Mouse (Mus musculus) lung, postnatal 36 days (tissue): ENCODE data around the gene Gabrg3.

Experiments
- DNase-seq: peaks from one replicate; pipeline ENCODE4 v3.0.0; 2022; ENCODE audit warnings: mixed read lengths

Gabrg3 gene

DNA sequence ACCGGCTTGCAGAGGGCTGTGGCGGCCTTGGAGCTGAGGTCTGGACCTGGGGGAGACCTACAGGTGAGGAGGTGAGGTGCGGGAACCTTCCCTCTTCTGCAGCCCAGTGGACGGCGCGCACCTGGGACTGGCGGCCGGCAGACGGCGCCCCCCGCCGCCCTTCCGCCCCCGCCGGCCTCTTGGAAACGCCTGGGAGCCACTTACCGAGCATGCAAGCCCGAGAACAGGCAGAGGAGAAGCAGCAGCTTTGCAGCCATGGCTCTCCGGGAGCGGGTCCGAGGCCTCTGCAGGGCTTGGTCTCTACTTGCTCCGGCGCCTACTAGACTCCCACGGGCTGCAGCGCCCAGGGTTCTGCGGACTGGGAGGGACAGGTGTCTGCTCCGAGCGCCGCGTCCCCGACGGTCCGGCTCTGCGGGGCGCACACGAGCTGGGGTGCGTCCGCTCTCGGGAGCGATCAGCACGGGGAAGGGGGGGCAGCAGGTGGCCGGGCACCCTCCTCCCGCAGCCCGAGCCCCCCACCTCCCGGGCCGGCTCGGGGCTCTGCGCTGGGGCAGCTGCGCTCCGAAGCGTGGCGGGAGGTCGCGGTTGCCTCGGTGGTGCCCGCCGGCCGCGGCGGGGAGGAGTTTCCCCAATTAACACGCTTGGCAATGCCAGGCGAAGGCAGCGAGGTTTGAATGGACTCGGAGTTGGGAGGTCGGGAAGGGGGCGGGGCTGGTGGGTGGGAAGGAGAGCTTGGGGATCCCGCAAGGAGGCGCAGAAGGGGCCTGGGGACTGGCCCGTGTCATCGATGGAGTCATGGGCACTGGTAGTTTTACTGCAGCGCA lies at the start of gene Gabrg3:
Gene Gabrg3 (minus strand): TSS at position 672 of the 824 bp plus-strand sequence.
- no peak for DNase-seq

DNA sequence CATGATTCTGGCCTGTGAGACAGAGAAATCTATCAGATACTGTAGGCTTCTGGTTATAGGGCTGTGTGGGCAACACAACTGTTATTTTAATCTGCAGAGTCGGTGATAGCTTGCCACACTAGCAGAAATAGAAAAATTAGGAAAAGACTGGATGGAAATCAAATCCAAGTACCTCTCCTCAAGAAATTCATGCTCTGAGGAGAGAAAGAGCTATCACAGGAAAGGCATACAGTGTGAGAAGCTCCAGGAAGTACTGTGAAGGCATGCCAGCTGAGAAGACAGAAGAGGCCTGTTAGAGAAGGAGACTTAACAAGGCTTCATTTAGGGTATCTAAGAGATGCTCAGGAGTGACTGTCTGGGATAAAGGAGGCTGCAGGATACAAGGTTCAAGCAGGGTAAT lies 35.7 kb upstream of the Gabrg3 start:
- DNase-seq = no peak

DNA sequence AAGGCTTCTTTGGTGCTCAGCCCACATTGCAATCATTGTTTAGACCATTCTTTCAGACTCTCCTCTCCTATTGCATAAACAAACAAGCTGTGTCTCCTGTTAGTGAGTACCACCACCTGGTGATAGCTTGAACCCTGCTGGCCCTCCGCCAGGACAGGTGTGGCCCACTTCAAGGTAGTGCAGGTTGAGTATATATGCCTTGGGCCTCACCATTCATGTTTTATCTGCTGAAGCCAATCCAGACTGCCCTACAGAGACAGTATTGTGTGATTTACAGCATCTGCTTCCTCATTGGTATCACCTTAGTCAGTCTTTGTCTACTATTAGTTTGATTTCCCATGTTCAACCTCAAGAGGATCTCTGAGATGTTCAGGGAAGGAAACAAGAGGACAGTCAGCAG lies 34.1 kb upstream of the Gabrg3 start:
- DNase-seq = no peak

DNA sequence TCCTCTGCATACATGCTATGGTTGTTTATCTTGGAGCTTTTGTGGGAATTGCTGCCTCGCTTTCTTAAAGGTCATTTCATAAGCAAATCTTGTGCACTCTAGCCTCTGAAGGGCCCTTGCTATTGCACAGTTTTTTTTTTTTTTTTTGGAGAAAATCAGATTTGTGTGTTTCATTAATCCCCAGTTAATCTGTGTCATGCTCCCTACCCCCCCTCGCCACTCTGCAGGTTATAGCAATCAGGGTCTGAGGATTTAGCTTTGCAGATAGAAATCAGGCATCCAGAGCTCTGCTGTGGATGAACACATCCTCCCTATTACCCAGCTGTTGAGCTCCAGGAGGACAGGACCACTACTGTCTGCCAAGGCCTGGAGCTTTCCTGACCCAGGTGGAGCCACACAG lies 32.4 kb upstream of the Gabrg3 start, which contains the start of gene Gabrb3:
Gene Gabrb3 (plus strand): TSS at position 301 of the 400 bp plus-strand sequence.
- no peak for DNase-seq

DNA sequence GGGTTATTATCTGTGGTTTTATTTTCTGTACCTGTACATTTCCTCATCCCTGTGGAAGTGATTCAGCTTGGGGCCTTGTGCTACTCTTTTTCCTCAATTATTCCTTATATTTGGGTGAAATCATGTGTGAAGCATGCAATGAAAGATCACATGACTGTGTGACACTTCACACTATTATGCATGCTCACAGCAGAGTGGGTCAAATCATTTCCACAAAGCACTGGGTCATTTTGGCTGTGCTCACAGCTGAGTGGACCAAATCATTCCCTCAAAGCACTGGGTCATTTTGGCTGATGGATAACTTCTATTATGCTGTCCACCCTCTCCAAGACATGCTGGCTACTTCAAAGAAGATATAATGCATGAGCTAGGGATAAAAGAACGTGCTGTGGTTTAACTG lies 25.9 kb upstream of the Gabrg3 start:
- no peak for DNase-seq

DNA sequence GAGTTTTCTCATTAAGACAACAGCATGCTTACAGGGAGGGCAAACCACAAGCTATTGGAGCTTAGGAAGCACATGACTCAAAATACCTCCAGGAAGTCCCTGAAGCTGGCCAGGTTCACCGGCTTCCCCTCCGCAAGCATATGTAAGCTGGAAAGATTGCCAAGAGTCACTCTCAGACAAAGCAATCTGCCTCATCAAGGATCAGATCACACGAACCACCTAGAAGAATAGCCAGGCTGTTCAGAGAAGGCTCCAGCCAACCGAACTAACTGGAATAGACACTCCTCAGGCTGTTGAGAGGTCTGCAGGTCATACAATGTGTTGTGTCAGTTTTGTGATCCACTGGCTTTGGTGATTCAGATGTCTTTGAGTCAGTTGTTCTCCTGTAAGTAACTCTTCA lies 24.2 kb upstream of the Gabrg3 start:
- no peak for DNase-seq

DNA sequence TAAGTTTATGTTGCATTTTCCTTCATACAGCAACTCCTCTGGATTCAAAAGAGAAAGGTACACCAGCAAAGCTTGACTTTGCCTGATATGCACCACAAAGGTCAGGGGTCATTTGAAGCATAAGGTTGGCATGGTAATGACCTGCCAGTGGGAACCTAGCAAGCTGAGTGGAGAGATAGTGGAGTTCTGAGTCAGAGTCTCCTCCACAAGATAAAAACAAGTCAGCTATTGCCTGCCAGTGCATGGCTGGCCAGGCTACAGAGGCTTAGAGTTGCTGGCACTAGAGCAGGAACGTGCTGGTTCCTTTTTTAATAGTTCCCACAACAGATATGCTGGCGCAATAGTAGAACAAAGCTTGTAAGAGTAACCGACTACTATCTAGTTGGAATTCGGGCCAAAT lies 6.6 kb upstream of the Gabrg3 start:
- DNase-seq = no peak

DNA sequence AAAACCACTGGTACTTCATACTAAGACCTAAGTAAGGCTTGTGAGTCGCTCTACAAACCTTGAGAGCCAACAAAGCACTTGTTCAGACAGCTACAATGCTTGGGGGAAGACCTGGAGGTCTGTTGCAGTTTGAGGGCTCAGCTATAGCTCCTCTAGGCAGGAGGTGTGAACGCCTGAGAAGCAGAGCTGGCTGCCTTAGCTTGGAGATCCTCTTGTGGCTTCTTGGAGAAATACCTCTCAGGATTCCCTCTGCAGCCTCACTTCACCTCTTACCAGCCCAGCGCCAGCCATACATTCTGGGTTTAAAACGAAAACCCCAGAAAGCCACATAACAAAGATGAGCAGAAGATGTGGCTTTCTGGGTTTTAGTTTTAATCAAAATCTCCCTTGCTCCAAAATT lies 3.1 kb upstream of the Gabrg3 start:
- no peak for DNase-seq

DNA sequence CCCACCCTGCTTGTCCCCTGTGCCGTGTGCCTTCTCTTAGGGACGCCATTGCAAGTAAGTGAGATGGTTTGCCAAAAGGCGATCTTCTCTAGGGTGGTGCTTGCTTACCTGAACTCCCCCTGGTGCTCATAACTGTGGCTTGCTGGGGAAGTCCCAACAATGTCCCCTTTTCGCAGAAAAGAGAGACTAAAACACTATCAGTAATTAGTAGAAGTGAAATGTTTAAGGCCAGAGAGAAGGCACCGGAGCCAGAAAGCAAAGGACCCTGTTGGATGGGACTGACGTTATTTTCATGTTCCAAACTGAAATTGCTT lies 310 bp upstream of the Gabrg3 start:
- DNase-seq = no peak

DNA sequence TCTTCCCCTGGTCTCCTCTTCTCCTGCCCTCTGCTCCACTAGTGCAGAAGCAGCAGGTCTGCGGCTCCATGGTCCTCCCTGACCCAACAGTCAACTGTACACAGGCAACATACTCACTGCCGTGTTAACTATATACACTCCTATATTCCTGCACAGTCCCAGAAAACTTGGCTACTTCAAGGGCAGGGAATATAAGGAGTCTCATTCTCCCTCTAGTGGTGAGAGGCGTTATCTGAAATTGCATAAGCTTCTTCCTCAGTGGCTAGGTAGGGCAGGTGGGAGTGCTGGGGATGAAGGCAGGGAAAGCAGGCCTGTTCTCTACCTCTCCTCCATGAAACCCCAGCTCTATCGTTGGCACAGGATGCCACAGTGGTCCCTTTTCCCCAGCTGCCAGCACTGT lies 2.9 kb downstream of the Gabrg3 start:
- DNase-seq = peak; percentile 18

DNA sequence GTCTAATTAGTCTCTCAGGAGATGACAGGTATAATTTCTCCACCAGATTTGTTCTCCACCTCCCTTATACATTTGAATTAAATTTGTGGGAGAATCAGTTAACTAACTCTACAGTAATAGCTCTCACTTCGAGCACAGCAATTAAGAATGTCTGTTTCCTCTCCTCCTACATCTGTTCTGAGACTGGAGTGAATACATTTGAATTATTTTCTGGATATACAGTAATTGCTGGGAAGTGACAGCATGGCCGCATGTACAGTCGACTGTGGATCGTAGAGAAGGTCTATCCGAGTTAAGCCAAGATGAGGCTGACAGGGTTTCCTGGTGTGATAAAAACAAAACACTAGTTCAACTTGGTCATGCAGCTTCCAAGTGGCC lies 21.0 kb downstream of the Gabrg3 start:
- no peak for DNase-seq

DNA sequence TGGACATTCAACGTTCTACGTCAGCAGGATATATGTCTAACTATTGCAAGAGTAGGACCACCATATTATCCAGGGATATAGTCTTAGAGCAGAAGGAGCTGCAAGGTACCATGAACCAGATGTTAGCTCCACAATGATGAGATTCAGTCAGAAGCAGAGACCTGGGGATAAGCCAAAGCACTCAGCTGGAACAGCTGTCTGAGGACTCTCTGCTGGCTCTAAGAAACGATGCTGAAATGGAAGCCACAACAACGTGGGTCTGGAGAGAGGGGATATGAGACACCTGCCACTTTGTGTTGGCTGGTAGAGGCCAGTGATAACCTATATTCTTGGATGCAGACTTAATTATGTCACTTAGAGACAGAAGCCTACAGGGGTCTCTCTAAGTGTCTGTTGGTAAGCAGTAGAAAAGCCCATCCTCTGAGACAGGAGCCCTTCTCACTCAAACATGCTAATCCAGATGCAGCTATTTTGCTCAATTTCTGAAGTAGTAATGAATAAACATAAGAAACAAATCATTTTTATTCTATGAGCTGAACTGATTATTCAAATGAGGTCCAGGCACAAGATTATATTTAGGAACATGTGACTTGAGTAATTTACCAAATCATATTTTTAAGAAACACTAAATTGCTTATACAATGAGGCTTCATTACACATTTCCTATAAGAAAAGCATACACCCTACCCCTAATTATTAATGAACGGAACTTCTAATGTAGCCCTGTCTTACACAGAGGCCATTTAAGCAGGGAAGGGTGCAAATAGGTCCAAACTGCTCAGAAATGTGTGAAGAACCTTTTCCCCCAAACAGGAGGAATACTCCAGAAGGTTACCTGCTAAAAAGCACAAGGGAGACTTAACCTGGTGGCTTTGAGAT lies 21.6 kb downstream of the Gabrg3 start:
- DNase-seq = no peak

DNA sequence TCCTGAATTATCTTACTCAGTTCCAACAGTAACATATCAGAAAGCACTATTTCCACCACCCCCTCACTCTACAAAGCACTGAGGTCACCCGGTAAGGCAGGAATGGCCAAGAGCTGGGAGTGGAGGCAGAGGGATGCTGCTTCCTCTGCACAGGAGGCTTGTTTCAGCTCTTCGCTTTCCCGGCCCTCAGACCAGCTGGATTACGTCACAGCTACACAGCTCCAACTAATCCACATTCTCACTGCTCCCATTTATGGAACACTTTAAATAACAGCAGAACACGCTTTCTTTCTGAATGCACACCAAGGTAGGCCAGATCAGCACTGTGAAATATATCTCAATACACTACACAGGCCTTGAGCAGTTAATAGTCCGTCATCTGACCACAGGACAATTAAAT lies 23.2 kb downstream of the Gabrg3 start:
- DNase-seq = no peak

DNA sequence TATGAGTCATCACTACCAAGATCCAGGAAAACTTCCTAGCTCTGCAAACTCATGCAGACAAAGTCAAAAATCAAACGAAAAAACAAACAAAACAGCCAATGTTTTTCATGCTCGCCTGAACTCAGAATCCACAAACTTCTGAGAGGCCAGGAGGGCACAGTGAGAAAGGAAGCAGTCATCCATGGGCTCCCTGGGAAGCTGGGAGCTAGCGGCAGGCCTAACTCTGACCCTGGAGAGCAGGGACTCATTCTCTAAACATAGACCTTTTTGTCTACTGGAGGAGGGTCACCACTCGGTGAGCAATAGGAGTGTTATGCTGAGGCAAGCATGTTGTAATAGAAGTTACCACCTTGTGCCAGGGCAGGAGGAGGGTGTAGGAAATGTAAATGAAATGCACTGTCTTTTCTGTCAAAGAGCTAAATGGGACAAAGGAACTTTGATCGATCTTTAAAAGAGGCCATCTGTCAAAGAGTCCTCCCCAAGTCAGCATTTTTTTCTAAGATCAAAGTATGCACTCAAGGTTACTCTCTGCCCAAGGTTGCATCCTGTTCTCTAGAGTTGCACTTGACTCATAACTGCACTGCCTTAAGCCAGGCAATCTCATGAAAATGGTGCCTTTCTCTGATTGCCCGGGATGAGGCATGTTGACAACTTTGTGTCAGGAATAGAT lies 29.0 kb downstream of the Gabrg3 start:
- DNase-seq = no peak

DNA sequence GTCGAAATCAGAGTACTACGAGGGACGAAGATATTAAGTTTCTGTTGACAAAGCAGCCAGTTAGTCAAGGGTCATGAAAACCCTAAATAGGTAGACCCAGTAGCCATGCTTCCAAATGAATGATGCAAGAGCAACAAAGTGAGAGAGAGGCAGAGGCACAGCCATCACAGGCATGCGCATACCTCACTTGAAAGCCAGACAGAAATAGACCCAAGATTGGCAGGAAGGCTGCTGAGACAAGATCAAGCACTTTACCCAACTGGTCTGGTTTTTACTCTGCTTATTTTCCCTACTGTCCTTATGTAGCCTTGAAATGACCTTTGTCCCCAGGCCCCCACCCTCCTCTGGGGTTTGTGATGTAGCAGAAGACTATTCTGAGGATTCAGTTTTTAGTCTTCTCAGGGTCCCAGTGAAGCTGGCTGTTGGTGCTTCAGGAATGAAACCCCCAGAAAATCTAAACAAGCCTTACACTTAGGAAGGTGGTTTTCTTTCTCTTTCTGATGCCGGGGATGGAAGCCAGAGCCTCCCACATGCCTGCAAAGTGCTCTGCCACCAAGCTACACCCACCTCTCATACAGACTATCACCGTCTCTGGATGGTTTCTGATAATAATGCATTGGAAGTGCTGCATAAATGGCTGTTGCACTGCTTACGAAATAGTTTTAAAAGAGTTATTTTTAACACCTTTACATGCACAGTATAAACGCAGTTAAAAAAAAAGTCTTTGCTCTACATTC lies 30.3 kb downstream of the Gabrg3 start:
- no peak for DNase-seq

DNA sequence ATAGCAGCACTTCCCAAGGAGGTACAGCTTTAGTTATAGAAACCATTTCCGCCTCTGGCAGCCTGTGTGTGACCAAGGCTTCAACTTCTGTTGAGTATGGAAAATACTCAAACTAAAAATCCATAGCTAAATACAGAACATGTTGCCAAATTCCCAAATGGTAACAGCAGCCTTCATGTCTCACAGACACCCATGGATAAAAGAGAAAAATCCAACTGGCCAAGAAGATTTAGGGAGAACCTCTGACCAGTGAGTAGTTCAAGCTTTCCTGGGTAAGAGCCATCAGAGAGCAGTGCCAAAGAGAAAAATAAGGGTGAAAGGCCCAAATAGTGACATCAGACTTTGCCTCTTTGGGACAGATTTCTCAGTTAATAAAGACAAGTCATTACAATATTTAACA lies 38.2 kb downstream of the Gabrg3 start:
- DNase-seq = peak; percentile 40

DNA sequence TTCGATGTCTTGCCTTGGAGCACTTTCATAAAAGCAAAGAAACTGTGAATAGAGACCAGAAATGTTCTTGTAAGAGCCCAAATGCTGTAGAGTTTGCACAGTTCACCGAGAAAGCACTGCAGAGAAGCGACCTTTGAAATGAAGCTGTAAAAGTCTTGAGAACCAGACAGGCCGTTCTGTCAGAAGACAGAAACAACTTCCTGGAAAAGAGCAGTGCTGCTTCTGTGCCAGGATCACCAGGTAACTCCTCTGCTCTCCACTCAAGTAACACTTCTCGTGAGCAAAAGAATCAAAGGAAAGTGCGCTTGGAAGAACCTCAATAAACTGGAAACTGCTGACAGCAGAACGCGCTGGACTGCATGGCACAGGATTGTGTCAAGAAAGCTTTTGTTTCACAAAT lies 45.1 kb downstream of the Gabrg3 start:
- DNase-seq = no peak

DNA sequence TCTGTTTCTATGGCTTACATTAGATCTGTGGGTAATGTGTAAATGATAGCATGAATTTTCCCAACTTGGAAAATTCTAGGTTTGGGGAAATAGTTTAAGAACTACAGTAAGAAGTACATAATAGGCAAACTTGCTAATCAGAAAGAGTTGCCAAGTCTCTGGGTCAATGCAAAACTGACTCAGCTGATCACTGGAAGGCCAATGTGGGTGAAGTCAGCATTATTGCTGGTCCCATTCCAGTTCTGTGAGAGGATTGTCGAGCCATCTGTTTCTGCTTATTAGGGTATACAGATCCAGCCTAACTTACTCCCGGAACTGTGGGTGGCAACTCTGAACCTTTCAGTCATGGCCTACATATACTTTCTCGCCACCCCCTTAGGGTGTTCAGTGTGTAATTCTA lies 55.8 kb downstream of the Gabrg3 start:
- no peak for DNase-seq

DNA sequence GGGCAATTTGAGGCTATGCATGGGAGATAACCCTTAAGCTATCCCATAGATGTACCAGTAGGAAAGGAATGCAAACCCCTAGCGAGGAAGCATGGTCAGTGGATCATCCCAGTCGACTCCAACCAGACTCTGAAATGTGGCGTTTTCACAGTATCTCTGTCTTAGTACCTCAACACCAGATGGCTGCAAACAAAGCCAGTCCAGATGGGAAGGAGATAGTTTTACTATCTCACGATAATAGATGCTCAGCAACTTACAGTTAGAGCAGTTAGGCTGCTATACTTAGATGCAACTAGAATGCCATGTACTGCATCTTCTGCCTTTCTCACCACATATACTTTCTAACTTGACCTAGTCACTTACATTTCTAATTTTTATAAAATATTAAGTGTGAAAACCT lies 56.7 kb downstream of the Gabrg3 start:
- no peak for DNase-seq

DNA sequence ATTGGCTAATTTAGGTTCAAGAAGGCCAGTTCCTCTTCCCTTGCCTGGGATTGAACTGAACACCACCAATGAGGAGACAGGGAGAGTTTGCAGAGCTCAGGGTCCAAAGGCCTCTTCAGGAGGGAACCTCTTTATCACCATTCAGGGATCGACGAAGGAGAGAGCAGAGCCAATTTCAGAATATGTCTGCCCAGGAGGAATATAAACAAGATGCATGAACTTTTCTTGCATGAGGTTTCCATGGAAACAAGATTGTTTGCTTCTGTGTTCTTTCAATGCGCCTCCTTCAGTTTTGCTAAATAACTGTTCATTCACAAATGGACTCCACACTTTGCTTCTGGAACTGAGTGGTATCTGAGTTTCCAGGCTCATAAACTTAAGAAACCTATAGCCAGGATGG lies 62.5 kb downstream of the Gabrg3 start:
- DNase-seq = no peak

DNA sequence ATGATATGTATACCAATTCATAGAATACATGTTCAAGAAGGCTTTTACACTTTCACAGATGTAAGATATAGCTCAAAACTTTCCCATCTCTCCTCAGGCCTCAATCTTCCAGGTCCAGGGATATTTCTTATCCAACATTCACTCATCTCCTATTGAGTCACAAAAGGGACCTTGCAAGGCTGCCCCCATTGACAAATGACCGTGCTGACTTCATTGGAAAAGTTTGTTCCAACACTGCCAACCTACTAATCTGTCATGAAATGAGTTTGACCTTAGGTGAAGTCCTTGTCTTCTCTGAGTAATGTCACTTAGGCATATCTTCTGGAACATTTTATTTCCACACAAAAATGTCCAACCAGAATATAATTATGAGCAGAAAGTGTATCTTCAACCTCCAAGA lies 64.9 kb downstream of the Gabrg3 start:
- no peak for DNase-seq

DNA sequence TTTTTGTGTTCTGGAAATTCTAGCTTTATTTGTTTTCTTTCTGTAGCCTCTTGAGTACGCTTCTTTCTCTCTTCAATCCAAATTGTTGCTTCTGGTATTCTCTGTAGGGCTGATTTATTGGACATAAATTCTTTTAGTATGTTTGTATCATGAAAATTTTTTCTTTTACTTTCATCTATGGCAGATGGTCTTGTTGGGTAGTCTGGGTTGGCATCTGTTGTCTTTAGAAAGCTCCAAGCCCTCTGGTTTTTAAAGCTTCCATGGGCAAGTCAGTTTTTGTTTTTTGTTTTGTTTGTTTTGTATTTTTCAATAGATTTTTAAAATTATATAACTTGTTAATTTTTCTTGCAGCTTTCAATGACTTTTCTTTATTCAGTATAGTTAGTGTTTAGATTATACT lies 72.0 kb downstream of the Gabrg3 start:
- DNase-seq = no peak

DNA sequence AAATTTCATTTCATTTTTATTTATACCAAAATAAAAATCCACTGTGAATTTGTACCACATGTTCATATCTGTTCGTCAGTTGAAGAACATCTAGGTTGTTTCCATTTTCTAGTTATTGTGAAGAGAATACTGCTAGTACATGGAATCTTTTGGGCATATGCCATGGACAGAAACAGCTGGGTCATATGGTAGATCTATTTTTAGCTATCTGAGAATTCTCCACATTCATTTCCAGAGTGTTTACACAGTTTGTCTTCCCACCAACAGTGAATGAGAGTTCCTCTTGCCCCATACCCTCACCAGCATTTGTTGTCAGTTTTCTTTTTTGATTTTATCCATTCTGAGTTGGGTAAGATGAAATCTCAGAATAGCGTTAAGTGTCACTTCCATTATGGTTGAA lies 75.0 kb downstream of the Gabrg3 start:
- DNase-seq = peak; percentile 0
